Mouse (Mus musculus) left cerebral cortex, postnatal 4 days (tissue): ENCODE measurements around the gene Vmn2r84. TPM values are rescaled to one million over a fixed set of nuclear protein-coding genes. Genes with fewer than 3 reads are reported as not detected.
"Not testable (repeated sequence)": the region's sequence is repeated elsewhere in the genome, so short reads cannot be mapped to it uniquely, and the experiment has no call there.

Experiments
- DNase-seq: peaks from one replicate; pipeline ENCODE4 v3.0.0-alpha.2; 2022
- intact Hi-C: fragments of 180-260 bp; cut with DNase I; formaldehyde crosslinking; loops from one replicate; pipeline ENCODE4 v1.15.1; 2025
- total RNA-seq, 2 experiments: library from RNA; stranded (reverse); gene quantifications; 2 replicates each; pipeline ENCODE4 v1.2.3; 2021

Gene Vmn2r84
- under 1 TPM; 0.10 to 0.12 TPM for total RNA-seq

DNA sequence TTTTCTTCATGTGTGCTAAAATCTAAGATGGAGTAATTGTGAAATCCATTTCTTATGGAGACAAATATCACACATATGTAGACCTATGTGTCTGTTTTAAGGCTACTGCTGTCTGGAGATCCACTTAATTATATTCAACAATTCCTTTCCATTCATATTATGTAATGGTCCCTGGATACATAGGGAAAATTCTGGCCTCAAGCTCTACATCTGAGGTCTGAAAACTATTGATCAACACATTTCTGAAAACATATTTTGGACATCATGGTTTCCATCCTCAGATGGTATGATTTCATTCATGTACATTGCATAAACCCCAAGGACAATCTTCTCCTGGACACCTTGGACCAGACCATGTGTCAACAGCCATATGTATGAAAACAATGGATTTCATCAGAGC is at the start of gene Vmn2r84:
Vmn2r84 (minus strand) TSS at position 101 of the 400 bp plus-strand sequence.
- no peak for DNase-seq
- intact Hi-C loops: no loop called here

- intact Hi-C loops, DNase-seq: not testable (repeated sequence)
Observed at GRCm38 (mm10) chr10:130434185-130434898, 40.2 kb upstream of the Vmn2r84 start.

- intact Hi-C loops, DNase-seq: not testable (repeated sequence)
Observed at GRCm38 (mm10) chr10:130429603-130430002, 35.5 kb upstream of the Vmn2r84 start, which contains the start of gene Vmn2r85. TSS of gene Vmn2r85 (minus strand) at chr10:130429703.

- DNase-seq, intact Hi-C loops: not testable (repeated sequence)
Observed at GRCm38 (mm10) chr10:130422368-130422767, 28.2 kb upstream of the Vmn2r84 start.

DNA sequence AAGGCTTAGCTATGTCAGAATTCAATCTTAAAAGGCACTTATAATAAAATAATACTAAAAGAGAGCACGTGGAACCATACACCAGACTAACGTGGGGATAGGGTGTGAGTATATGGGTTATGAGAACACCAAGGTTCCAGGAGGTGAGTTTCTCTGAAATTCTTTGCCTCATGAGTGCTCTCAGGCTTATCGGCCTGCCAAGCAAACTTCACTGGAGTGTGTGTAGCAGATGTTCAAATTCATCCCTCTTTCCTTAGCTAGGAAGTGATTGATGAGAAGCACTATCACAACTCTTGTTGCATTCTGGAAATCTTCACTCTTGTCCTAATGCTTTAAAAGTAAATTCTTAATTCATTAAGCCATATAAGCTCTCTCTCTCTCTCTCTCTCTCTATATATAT is 26.3 kb upstream of the Vmn2r84 start:
- intact Hi-C loops: no loop called here
- no peak for DNase-seq

DNA sequence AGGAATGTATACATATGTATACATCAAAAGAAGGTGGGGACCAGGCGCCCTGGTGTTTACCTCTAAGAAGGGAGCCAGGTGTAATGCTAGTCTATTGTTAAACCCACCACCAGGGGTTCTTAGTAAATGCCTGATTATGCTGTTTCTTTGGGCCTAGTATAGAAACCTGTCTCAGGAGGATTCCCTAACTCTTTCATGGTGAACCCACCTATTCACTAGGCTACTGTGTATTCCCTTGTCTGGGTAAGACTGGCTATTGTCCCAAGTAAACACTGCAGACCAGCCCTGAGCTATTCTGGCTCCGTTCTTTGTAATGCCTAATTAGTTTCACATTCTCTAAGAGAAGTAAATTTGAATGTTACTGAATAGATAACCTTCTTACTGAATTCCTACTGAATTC is 25.8 kb upstream of the Vmn2r84 start:
- intact Hi-C loops, DNase-seq: not testable (repeated sequence)

- intact Hi-C loops, DNase-seq: not testable (repeated sequence)
Observed at GRCm38 (mm10) chr10:130416352-130416751, 22.2 kb upstream of the Vmn2r84 start.

GRCm38 (mm10) chr10:130412167-130412698 is 18.1 kb upstream of the Vmn2r84 start:
- intact Hi-C loops, DNase-seq: not testable (repeated sequence)

DNA sequence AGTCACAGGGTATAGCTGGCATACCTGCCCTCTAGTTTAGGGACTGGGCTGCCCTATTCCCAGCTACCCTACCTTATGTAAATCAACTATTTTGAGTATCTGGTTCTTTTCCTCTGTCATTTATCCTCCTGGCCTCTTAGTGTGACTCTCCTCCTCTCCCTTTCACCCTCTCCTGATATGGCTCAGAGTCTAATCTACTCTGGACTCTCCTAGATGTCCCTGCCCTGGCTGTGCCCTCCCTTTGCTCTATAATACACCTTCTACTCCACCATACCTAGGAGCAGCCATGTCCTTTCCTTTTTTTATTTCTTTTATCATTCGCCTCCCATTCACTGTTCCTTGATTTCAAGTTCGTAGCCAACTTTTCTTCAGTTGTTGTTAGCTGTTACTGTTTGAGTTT is 19.0 kb downstream of the Vmn2r84 start:
- intact Hi-C loops: no loop called here
- no peak for DNase-seq

- DNase-seq: no peak
- intact Hi-C loops: no loop called here
Observed at GRCm38 (mm10) chr10:130372491-130373173, 21.5 kb downstream of the Vmn2r84 start.

- intact Hi-C loops: no loop called here
- DNase-seq: no peak
Observed at GRCm38 (mm10) chr10:130371644-130372043, 22.5 kb downstream of the Vmn2r84 start.

DNA sequence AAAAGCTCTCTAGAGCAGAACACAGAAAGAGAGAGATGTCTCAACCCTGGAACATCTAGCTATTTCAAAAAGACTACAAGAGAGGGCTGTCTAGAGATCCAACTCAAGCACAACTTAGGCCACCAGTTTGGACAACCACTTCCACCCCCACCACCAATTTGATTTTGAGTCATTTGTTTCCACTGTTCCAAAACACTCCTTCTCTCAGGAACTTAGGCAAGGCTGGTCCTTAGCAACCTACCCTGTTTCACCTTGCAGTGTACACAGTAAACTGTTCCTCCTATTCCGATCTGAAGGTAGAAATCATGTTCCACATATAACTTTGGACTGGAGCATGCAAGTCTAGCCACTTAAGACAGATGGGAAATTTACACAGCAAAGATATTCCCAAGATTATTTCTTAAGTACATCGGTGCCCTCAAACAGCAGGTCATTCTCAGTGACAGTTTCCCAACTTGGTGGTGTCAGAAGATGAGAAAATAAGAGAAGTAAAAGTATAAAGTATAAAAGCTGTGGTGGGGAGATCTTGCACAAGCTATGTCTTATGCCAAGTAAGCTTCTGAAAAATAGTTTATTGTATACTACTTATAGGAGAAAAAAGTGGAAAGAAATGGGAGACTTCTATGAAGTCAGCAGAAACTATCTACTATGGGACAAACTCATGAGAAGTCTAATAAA is 24.0 kb downstream of the Vmn2r84 start:
- no peak for DNase-seq
- intact Hi-C loops: no loop called here

- no peak for DNase-seq
- intact Hi-C loops: no loop called here
Observed at GRCm38 (mm10) chr10:130368384-130368783, 25.7 kb downstream of the Vmn2r84 start.

GRCm38 (mm10) chr10:130364766-130365165 is 29.4 kb downstream of the Vmn2r84 start:
- intact Hi-C loops: no loop called here
- DNase-seq: no peak

- DNase-seq: no peak
- intact Hi-C loops: no loop called here
Observed at GRCm38 (mm10) chr10:130363438-130364164, 30.5 kb downstream of the Vmn2r84 start.

DNA sequence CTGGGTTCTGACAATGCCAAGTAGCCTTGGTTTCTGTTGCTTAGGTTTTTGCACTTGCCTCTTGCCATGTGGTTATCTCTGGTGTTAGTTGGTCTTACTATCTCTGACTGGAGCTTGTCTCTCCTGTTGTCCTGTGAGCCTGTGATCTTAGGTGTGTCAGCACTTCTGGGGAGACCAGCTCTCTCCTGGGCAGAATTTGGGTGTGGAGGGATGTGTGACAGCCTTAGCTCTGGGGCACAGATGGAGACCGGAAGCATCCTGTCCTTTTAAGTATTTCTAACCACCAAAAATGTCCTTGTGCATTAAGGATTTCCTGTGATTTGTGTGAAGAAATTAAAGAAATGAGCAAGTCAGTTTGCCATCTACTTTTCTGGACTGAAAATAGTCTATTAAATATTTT is 50.1 kb downstream of the Vmn2r84 start:
- DNase-seq: no peak
- intact Hi-C loops: no loop called here

- DNase-seq, intact Hi-C loops: not testable (repeated sequence)
Observed at GRCm38 (mm10) chr10:130340050-130340449, 54.1 kb downstream of the Vmn2r84 start.

- intact Hi-C loops: no loop called here
- no peak for DNase-seq
Observed at GRCm38 (mm10) chr10:130337581-130337980, 56.6 kb downstream of the Vmn2r84 start.

- DNase-seq: no peak
- intact Hi-C loops: no loop called here
Observed at GRCm38 (mm10) chr10:130336385-130336784, 57.7 kb downstream of the Vmn2r84 start.

GRCm38 (mm10) chr10:130330711-130331110 is 63.4 kb downstream of the Vmn2r84 start:
- DNase-seq: no peak

More at GRCm38 (mm10) chr10:130330711-130331110, 63.4 kb downstream of the Vmn2r84 start:
- intact Hi-C loops: no loop called here
